Mouse (Mus musculus) mesoderm, embryonic 11.5 days (tissue): ENCODE measurements around the gene Cacna1d.

Source experiments
- DNase-seq: peaks from one replicate; pipeline ENCODE4 v3.0.0-alpha.2; 2012; ENCODE audit warnings: low read depth, low spot score

Gene Cacna1d

GRCm38 (mm10) chr14:30372878-30373277 is 118.4 kb downstream of the Cacna1d start:
- no peak for DNase-seq

DNA sequence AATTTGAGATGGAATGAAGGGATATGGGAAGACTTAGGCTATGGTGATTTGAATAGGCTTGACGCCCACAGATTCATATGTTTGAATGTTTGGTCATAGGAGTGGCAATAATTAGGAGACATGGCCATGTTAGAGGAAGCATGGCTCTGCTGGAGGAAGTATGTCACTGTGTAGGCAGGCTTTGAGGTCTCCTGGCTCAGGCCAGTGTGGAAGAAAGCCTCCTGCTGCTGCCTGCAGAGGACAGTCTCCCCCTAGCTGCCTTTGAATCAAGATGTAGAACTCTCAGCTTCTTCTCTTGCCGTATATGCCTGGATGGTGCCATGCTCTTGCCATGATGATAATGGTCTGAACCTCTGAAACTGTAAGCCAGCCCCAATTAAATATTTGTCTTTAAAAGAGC is 120.2 kb downstream of the Cacna1d start:
- no peak for DNase-seq

- DNase-seq: no peak
Measured at GRCm38 (mm10) chr14:30367074-30367473, 124.2 kb downstream of the Cacna1d start.

GRCm38 (mm10) chr14:30365866-30366265 is 125.4 kb downstream of the Cacna1d start:
- DNase-seq: no peak

- no peak for DNase-seq
Measured at GRCm38 (mm10) chr14:30363487-30364167, 127.6 kb downstream of the Cacna1d start.

GRCm38 (mm10) chr14:30362370-30362769 is 128.9 kb downstream of the Cacna1d start:
- no peak for DNase-seq

GRCm38 (mm10) chr14:30360478-30360877 is 130.8 kb downstream of the Cacna1d start:
- no peak for DNase-seq

GRCm38 (mm10) chr14:30360004-30360403 is 131.3 kb downstream of the Cacna1d start:
- no peak for DNase-seq

GRCm38 (mm10) chr14:30358028-30358427 is 133.2 kb downstream of the Cacna1d start:
- no peak for DNase-seq

- no peak for DNase-seq
Measured at GRCm38 (mm10) chr14:30356456-30356855, 134.8 kb downstream of the Cacna1d start.

DNA sequence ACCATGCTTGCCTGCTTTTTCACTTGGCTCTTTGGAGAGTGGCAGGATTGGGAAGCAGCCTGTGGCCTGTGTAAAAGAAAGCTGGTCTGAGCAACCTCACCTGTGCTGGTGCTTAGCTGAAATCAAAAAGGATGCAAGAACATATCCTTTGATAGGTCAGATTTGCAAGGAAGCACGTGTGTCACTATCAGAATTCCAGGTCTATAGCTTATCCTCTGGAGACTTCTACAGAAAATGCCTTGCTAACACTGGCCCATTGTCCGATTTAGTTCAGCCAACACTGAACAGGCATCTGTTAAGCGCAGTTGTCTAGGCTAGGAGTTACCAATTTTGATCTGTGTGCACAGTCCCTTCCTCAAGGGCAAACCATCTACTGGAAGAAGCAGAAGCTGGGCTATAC is 136.5 kb downstream of the Cacna1d start:
- DNase-seq: no peak

- DNase-seq: no peak
Measured at GRCm38 (mm10) chr14:30354127-30354463, 137.2 kb downstream of the Cacna1d start.

- DNase-seq: peak; percentile 39
Measured at GRCm38 (mm10) chr14:30353291-30354126, 137.7 kb downstream of the Cacna1d start.

GRCm38 (mm10) chr14:30352951-30353270 is 138.3 kb downstream of the Cacna1d start:
- no peak for DNase-seq

- no peak for DNase-seq
Measured at GRCm38 (mm10) chr14:30352061-30352950, 138.9 kb downstream of the Cacna1d start.

GRCm38 (mm10) chr14:30350285-30350684 is 141.0 kb downstream of the Cacna1d start:
- no peak for DNase-seq

GRCm38 (mm10) chr14:30344948-30345865 is 146.0 kb downstream of the Cacna1d start:
- DNase-seq: no peak

GRCm38 (mm10) chr14:30343740-30344139 is 147.5 kb downstream of the Cacna1d start:
- no peak for DNase-seq

GRCm38 (mm10) chr14:30341825-30342590 is 149.2 kb downstream of the Cacna1d start:
- no peak for DNase-seq

- DNase-seq: no peak
Measured at GRCm38 (mm10) chr14:30340140-30340539, 151.1 kb downstream of the Cacna1d start.
